Mouse (Mus musculus): Measurements from ENCODE around the gene Acp2. TPM values are rescaled to one million over a fixed set of nuclear protein-coding genes. Genes with fewer than 3 reads are reported as not detected.

Gene Acp2
- 3.9 to 5.7 TPM (median 4.4 TPM) in 4 replicates for total RNA-seq (2023)

GRCm38 (mm10) chr2:91202222-91202971 lies at the start of gene Acp2, which contains the start of gene Nr1h3:
TSS of gene Acp2 (plus strand) at chr2:91202885.
TSS of gene Nr1h3 (minus strand) at chr2:91202834.

GRCm38 (mm10) chr2:91183711-91184405 lies 18.8 kb upstream of the Acp2 start, which contains the start of gene Madd:
TSS of gene Madd (minus strand) at chr2:91183837.

GRCm38 (mm10) chr2:91236601-91237510 lies 34.2 kb downstream of the Acp2 start, which contains the start of gene Ddb2:
TSS of gene Ddb2 (minus strand) at chr2:91236982.

GRCm38 (mm10) chr2:91255661-91256150 lies 53.0 kb downstream of the Acp2 start, which contains the start of gene Pacsin3:
TSS of gene Pacsin3 (plus strand) at chr2:91255954.

Other genes with a start within 250 kb of the Acp2 start
- gene Rapsn, start 167.3 kb upstream of the Acp2 start, total RNA-seq (2023), result 0.57 to 0.58 TPM in 2 of 4 replicates, not detected in the others
- 106 to 119 TPM (median 112 TPM) in 4 replicates for gene Psmc3, start 148.9 kb upstream of the Acp2 start, total RNA-seq (2023)
- gene Slc39a13, start 132.5 kb upstream of the Acp2 start, total RNA-seq (2023), result 20.1 to 27.0 TPM (median 22.7 TPM) in 4 replicates
- gene Spi1, start 120.5 kb upstream of the Acp2 start, total RNA-seq (2023), result 94.6 to 123 TPM (median 103 TPM) in 4 replicates
- gene Mybpc3, start 84.7 kb upstream of the Acp2 start, total RNA-seq (2023), result 1.5 to 1.9 TPM (median 1.7 TPM) in 4 replicates
- 97.5 to 113 TPM (median 111 TPM) in 4 replicates for gene Madd, start 19.0 kb upstream of the Acp2 start, total RNA-seq (2023)
- 2.2 to 4.7 TPM (median 2.6 TPM) in 4 replicates for gene Nr1h3, start 51 bp upstream of the Acp2 start, total RNA-seq (2023)
- 39.2 to 49.1 TPM (median 43.6 TPM) in 4 replicates for gene Ddb2, start 34.1 kb downstream of the Acp2 start, total RNA-seq (2023)
- not detected in 4 replicates for gene Pacsin3, start 53.1 kb downstream of the Acp2 start, total RNA-seq (2023)
- 151 to 189 TPM (median 166 TPM) in 4 replicates for gene Arfgap2, start 62.1 kb downstream of the Acp2 start, total RNA-seq (2023)
- 5.0 to 7.7 TPM (median 6.4 TPM) in 4 replicates for gene 1110051M20Rik, start 241.8 kb downstream of the Acp2 start, total RNA-seq (2023)